Mouse (Mus musculus): ENCODE data around the gene Junb. TPM values are rescaled to one million over a fixed set of nuclear protein-coding genes. Genes with fewer than 3 reads are reported as not detected.

Gene Junb
- total RNA-seq, 2 experiments from 2014 or later: 28.7 to 134 TPM

GRCm38 (mm10) chr8:84937620-84938485 lies 40.7 kb downstream of the Junb start:
- no peak for DNase-seq

GRCm38 (mm10) chr8:84936962-84937546 lies 41.5 kb downstream of the Junb start, which contains the start of gene Mast1:
TSS of gene Mast1 (minus strand) at chr8:84937359.
- DNase-seq: peak; percentile 84

- DNase-seq: no peak
Observed at GRCm38 (mm10) chr8:84936041-84936961, 42.2 kb downstream of the Junb start.

GRCm38 (mm10) chr8:84935489-84935888 lies 43.0 kb downstream of the Junb start:
- DNase-seq: no peak

- DNase-seq: no peak
Observed at GRCm38 (mm10) chr8:84934860-84935259, 43.7 kb downstream of the Junb start.

GRCm38 (mm10) chr8:84933767-84934559 lies 44.6 kb downstream of the Junb start:
- DNase-seq: no peak

- DNase-seq: no peak
Observed at GRCm38 (mm10) chr8:84930582-84930981, 47.9 kb downstream of the Junb start.

- DNase-seq: peak; percentile 83
Observed at GRCm38 (mm10) chr8:84928456-84929306, 49.8 kb downstream of the Junb start.

GRCm38 (mm10) chr8:84927513-84927912 lies 51.0 kb downstream of the Junb start:
- DNase-seq: no peak

GRCm38 (mm10) chr8:84925557-84925956 lies 53.0 kb downstream of the Junb start:
- no peak for DNase-seq

Small RNAs within 50 kb of the gene (microRNA-seq; reads per million reads assigned to microRNA genes)
- not detected for gene Gm24197

Other genes with a start within 250 kb of the Junb start
- gene Nfix, start 178.4 kb downstream of the Junb start, total RNA-seq (2021): 100 to 1,000 TPM; 145 to 200 TPM
- gene Dand5, start 155.9 kb downstream of the Junb start, total RNA-seq (2021): 1 to 10 TPM; 5.0 to 6.9 TPM
- gene Gadd45gip1, start 147.2 kb downstream of the Junb start, total RNA-seq (2021): 10 to 100 TPM; 39.2 to 40.0 TPM
- 100 to 1,000 TPM in 1 of 2 experiments, 10 to 100 TPM in 1; 89.4 to 108 TPM for gene Rad23a, start 138.1 kb downstream of the Junb start, total RNA-seq (2021)
- 100 to 1,000 TPM; 404 to 492 TPM for gene Calr, start 131.8 kb downstream of the Junb start, total RNA-seq (2021)
- 10 to 100 TPM; 52.0 to 52.4 TPM for gene Farsa, start 121.7 kb downstream of the Junb start, total RNA-seq (2021)
- gene Syce2, start 106.6 kb downstream of the Junb start, total RNA-seq (2021): 10 to 100 TPM; 16.1 to 21.1 TPM
- gene Gcdh, start 84.8 kb downstream of the Junb start, total RNA-seq (2021): 10 to 100 TPM; 77.9 to 96.9 TPM
- 1 to 10 TPM; 2.6 to 4.3 TPM for gene Klf1, start 76.8 kb downstream of the Junb start, total RNA-seq (2021)
- 10 to 100 TPM; 11.8 to 12.8 TPM for gene Dnase2a, start 70.2 kb downstream of the Junb start, total RNA-seq (2021)
- gene Mast1, start 41.4 kb downstream of the Junb start, total RNA-seq (2021): 1 to 10 TPM; 2.3 to 4.2 TPM
- under 1 TPM in 1 of 2 experiments, not detected in 1; 0.21 TPM for gene Rtbdn, start 31.7 kb downstream of the Junb start, total RNA-seq (2021)
- 1 to 10 TPM in 1 of 2 experiments, not detected in 1; 1.1 TPM for gene Gm49661, start 9.3 kb downstream of the Junb start, total RNA-seq (2021)
- gene Prdx2, start 9.1 kb downstream of the Junb start, total RNA-seq (2021): 100 to 1,000 TPM; 477 to 503 TPM
- gene Rnaseh2a, start 9.0 kb downstream of the Junb start, total RNA-seq (2021): 10 to 100 TPM; 88.6 to 91.7 TPM
- gene Hook2, start 11.9 kb upstream of the Junb start, total RNA-seq (2021): 1 to 10 TPM; 6.5 to 6.6 TPM
- gene Best2, start 35.8 kb upstream of the Junb start, total RNA-seq (2021): not detected
- gene Asna1, start 46.6 kb upstream of the Junb start, total RNA-seq (2021): 10 to 100 TPM; 86.5 to 92.4 TPM
- gene Trir, start 48.1 kb upstream of the Junb start, total RNA-seq (2021): 100 to 1,000 TPM; 143 to 155 TPM
- gene Tnpo2, start 58.2 kb upstream of the Junb start, total RNA-seq (2021): 10 to 100 TPM; 56.6 to 59.7 TPM
- 10 to 100 TPM; 22.4 to 24.9 TPM for gene Fbxw9, start 81.3 kb upstream of the Junb start, total RNA-seq (2021)
- gene Gm5741, start 89.3 kb upstream of the Junb start, total RNA-seq (2021): 1 to 10 TPM in 1 of 2 experiments, not detected in 1; 1.2 TPM
- 10 to 100 TPM; 35.7 to 36.5 TPM for gene Dhps, start 93.0 kb upstream of the Junb start, total RNA-seq (2021)
- 10 to 100 TPM; 58.2 to 70.5 TPM for gene Wdr83os, start 102.0 kb upstream of the Junb start, total RNA-seq (2021)
- gene Wdr83, start 102.6 kb upstream of the Junb start, total RNA-seq (2021): 10 to 100 TPM; 25.7 to 29.8 TPM
- gene Man2b1, start 104.6 kb upstream of the Junb start, total RNA-seq (2021): 10 to 100 TPM; 52.7 to 56.6 TPM
- 1 to 10 TPM; 3.7 to 3.9 TPM for gene Zfp791, start 144.4 kb upstream of the Junb start, total RNA-seq (2021)
- not detected for gene Cks1brt, start 173.2 kb upstream of the Junb start, total RNA-seq (2021)
- gene Olfr371, start 247.3 kb upstream of the Junb start, total RNA-seq (2021): not detected

Measured in adrenal gland, postnatal 10 days (tissue).